Comparison of ENCODE assay signal across 7 mouse cellular contexts in genomic region chr16:84774761-84775231, GRCm38 (mm10). TPM values are rescaled to one million over a fixed set of nuclear protein-coding genes. Genes with fewer than 3 reads are reported as not detected.
A peak's percentile ranks its signal among the peaks of the same experiment; 100 is the strongest.
DNase-seq lines count a peak whose midpoint lies in the region; ATAC-seq and TF ChIP-seq lines count a peak whose summit lies in the region.

No protein-coding gene starts in this region.

- peak overlapping the region; percentile 91 for H3K4me2 ChIP-seq in intestine, postnatal 0 days (replicated peaks; ENCODE audit: low read depth)
- peak overlapping the region; percentile 67 for H3K4me2 ChIP-seq in midbrain, embryonic 12.5 days (replicated peaks)
- peak overlapping the region; percentile 98 for H3K4me2 ChIP-seq in stomach, postnatal 0 days (replicated peaks; ENCODE audit: low read depth)

- no peaks in the 10 kb centered on the region for H3K9me3 ChIP-seq in intestine, postnatal 0 days (ENCODE audit: control insufficient read depth)
- no peaks in the 10 kb centered on the region for H3K9me3 ChIP-seq in limb, embryonic 10.5 days (replicated peaks)
- H3K9me3 ChIP-seq in midbrain, embryonic 12.5 days: peaks cover 5% of the 10 kb centered on the region; the same call in 1 of the 2 replicates
- no peaks in the 10 kb centered on the region for H3K9me3 ChIP-seq in stomach, postnatal 0 days (ENCODE audit: control insufficient read depth, low read length)

- peak overlapping the region; percentile 48 for H3K4me3 ChIP-seq in intestine, postnatal 0 days (ENCODE audit: low read depth, low read length)
- peak overlapping the region; percentile 77 for H3K4me3 ChIP-seq in limb, embryonic 10.5 days
- H3K4me3 ChIP-seq in midbrain, embryonic 12.5 days: peak overlapping the region; percentile 82
- H3K4me3 ChIP-seq in stomach, postnatal 0 days (ENCODE audit: low read depth, low read length): peak overlapping the region; percentile 59

- H3K27me3 ChIP-seq in intestine, postnatal 0 days (replicated peaks; ENCODE audit: control insufficient read depth, insufficient read depth, low read length): peaks cover 30% of the 10 kb centered on the region; the same call in 1 of the 2 replicates
- peaks cover 45% of the 10 kb centered on the region for H3K27me3 ChIP-seq in limb, embryonic 10.5 days (ENCODE audit: low read depth, poor library complexity, severe bottlenecking)
- no peaks in the 10 kb centered on the region for H3K27me3 ChIP-seq in midbrain, embryonic 12.5 days
- no peaks in the 10 kb centered on the region for H3K27me3 ChIP-seq in stomach, postnatal 0 days (ENCODE audit: control insufficient read depth, insufficient read depth, low read length)

- no peak overlapping the region; the same call in 1 of the 2 replicates for H3K9ac ChIP-seq in intestine, postnatal 0 days (ENCODE audit: low read depth, low read length)
- H3K9ac ChIP-seq in midbrain, embryonic 12.5 days (replicated peaks): peak overlapping the region; percentile 92
- H3K9ac ChIP-seq in stomach, postnatal 0 days (ENCODE audit: low read length): peak overlapping the region; percentile 56

- no peak for TF ChIP-seq EP300 in stomach, postnatal 0 days (optimal IDR thresholded peaks at IDR 0.05)

- no peak overlapping the region for H3K27ac ChIP-seq in intestine, postnatal 0 days (ENCODE audit: low read depth, low read length)
- H3K27ac ChIP-seq in limb, embryonic 10.5 days: peak overlapping the region; percentile 72; the same call in 1 of the 2 replicates
- peak overlapping the region; percentile 98 for H3K27ac ChIP-seq in midbrain, embryonic 12.5 days (replicated peaks)
- peak overlapping the region; percentile 45; the same call in 1 of the 2 replicates for H3K27ac ChIP-seq in stomach, postnatal 0 days (replicated peaks)

- WGBS in intestine, postnatal 0 days: 3% methylated on average over 23 of the region's 23 CpGs
- 1% methylated on average over 23 of the region's 23 CpGs for WGBS in limb, embryonic 10.5 days
- WGBS in midbrain, embryonic 12.5 days: under 1% methylated on average over 23 of the region's 23 CpGs
- WGBS in stomach, postnatal 0 days: 2% methylated on average over 23 of the region's 23 CpGs

- no peak for ATAC-seq in intestine, postnatal 0 days
- peak; percentile 44 for ATAC-seq in midbrain, embryonic 12.5 days (ENCODE audit: low FRiP score, low read depth)
- no peak for ATAC-seq in stomach, postnatal 0 days (ENCODE audit: low FRiP score, low TSS enrichment)

- no peaks in the 10 kb centered on the region for H3K36me3 ChIP-seq in intestine, postnatal 0 days (ENCODE audit: control insufficient read depth, insufficient read depth)
- H3K36me3 ChIP-seq in limb, embryonic 10.5 days: no peaks in the 10 kb centered on the region
- H3K36me3 ChIP-seq in midbrain, embryonic 12.5 days: peaks cover 19% of the 10 kb centered on the region
- no peaks in the 10 kb centered on the region for H3K36me3 ChIP-seq in stomach, postnatal 0 days (ENCODE audit: control insufficient read depth, insufficient read depth, low read length)

- TF ChIP-seq CTCF in intestine, postnatal 0 days (IDR thresholded peaks at IDR 0.05; ENCODE audit: low read depth): no peak
- no peak for TF ChIP-seq CTCF in stomach, postnatal 0 days (IDR thresholded peaks at IDR 0.05; ENCODE audit: low read depth)

- H3K4me1 ChIP-seq in intestine, postnatal 0 days (replicated peaks; ENCODE audit: control insufficient read depth, insufficient read depth, low read length): no peaks in the 10 kb centered on the region
- H3K4me1 ChIP-seq in limb, embryonic 10.5 days: peaks cover 17% of the 10 kb centered on the region
- peaks cover 18% of the 10 kb centered on the region for H3K4me1 ChIP-seq in midbrain, embryonic 12.5 days
- H3K4me1 ChIP-seq in stomach, postnatal 0 days (replicated peaks; ENCODE audit: control insufficient read depth, insufficient read depth): no peaks in the 10 kb centered on the region

- peak; percentile 65 for DNase-seq in adrenal gland, postnatal 14 days
- DNase-seq in embryo, embryonic 10 days (ENCODE audit: low spot score): peak; percentile 77
- DNase-seq in gonadal fat pad, adult 2 months (ENCODE audit: low read depth): peak; percentile 42
- DNase-seq in limb, embryonic 10.5 days (ENCODE audit: low spot score): peak; percentile 67
- DNase-seq in stomach, postnatal 0 days (ENCODE audit: low spot score): peak; percentile 23

RNA-seq across cellular contexts. Expression of gene Jam2, which starts 0.9 kb away (rescaled TPM):
- total RNA-seq in adrenal gland, postnatal 14 days (2021): 21.2 and 24.2 TPM in 2 replicates
- polyA plus RNA-seq in gonadal fat pad, adult 2 months (2012; rRNA removed): 16.3 and 17.3 TPM in 2 replicates
- polyA plus RNA-seq in intestine, postnatal 0 days (2015; fragmentation: Nextera tagmentation; extraction: Ambion mirVana): 5.9 and 6.0 TPM in 2 replicates
- 0.89 and 1.4 TPM in 2 replicates for polyA plus RNA-seq in limb, embryonic 10.5 days (2016; fragmentation: Nextera tagmentation; extraction: Ambion mirVana)
- polyA plus RNA-seq in midbrain, embryonic 12.5 days (2016; fragmentation: Nextera tagmentation; extraction: Ambion mirVana): 73.7 and 75.8 TPM in 2 replicates
- polyA plus RNA-seq in stomach, postnatal 0 days (2015; fragmentation: Nextera tagmentation; extraction: Ambion mirVana): 6.3 and 6.4 TPM in 2 replicates

RNA-seq across cellular contexts. Expression of gene Mrpl39, which starts 39.3 kb away (rescaled TPM):
- 54.9 and 56.2 TPM in 2 replicates for total RNA-seq in adrenal gland, postnatal 14 days (2021)
- 8.5 and 10.6 TPM in 2 replicates for polyA plus RNA-seq in gonadal fat pad, adult 2 months (2012; rRNA removed)
- 24.1 and 25.6 TPM in 2 replicates for polyA plus RNA-seq in intestine, postnatal 0 days (2015; fragmentation: Nextera tagmentation; extraction: Ambion mirVana)
- polyA plus RNA-seq in limb, embryonic 10.5 days (2016; fragmentation: Nextera tagmentation; extraction: Ambion mirVana): 52.5 and 55.3 TPM in 2 replicates
- polyA plus RNA-seq in midbrain, embryonic 12.5 days (2016; fragmentation: Nextera tagmentation; extraction: Ambion mirVana): 49.4 and 51.3 TPM in 2 replicates
- polyA plus RNA-seq in stomach, postnatal 0 days (2015; fragmentation: Nextera tagmentation; extraction: Ambion mirVana): 30.2 and 31.2 TPM in 2 replicates

RNA-seq across cellular contexts. Expression of gene Gabpa, which starts 59.9 kb away (rescaled TPM):
- total RNA-seq in adrenal gland, postnatal 14 days (2021): 55.0 and 59.0 TPM in 2 replicates
- 6.9 and 7.8 TPM in 2 replicates for polyA plus RNA-seq in gonadal fat pad, adult 2 months (2012; rRNA removed)
- polyA plus RNA-seq in intestine, postnatal 0 days (2015; fragmentation: Nextera tagmentation; extraction: Ambion mirVana): 10.8 and 12.1 TPM in 2 replicates
- polyA plus RNA-seq in limb, embryonic 10.5 days (2016; fragmentation: Nextera tagmentation; extraction: Ambion mirVana): 35.6 and 39.5 TPM in 2 replicates
- 38.5 and 39.5 TPM in 2 replicates for polyA plus RNA-seq in midbrain, embryonic 12.5 days (2016; fragmentation: Nextera tagmentation; extraction: Ambion mirVana)
- 10.8 and 11.1 TPM in 2 replicates for polyA plus RNA-seq in stomach, postnatal 0 days (2015; fragmentation: Nextera tagmentation; extraction: Ambion mirVana)

Comparison
In these comparisons a context has a peak if more than half of its experiments do, and no peak if none do; other contexts are left out.
1. DNase-seq: peak in every context shown above with its lines; median percentile 77 in embryo, embryonic 10 days; 67 in limb, embryonic 10.5 days; 65 in adrenal gland, postnatal 14 days; 42 in gonadal fat pad, adult 2 months; 23 in stomach, postnatal 0 days.